Mouse (Mus musculus) stomach, embryonic 15.5 days (tissue): ENCODE data around the gene Trak1. TPM values are rescaled to one million over a fixed set of nuclear protein-coding genes. Genes with fewer than 3 reads are reported as not detected.
A peak's percentile ranks its signal among the peaks of the same experiment; 100 is the strongest.

Experiments used
- ATAC-seq: fragments of 200-750 bp; cut with Nextera tagmentation; 2 replicates; pipeline ENCODE4 v1.8.0; 2017; ENCODE audit warnings: low read depth, moderate number of reproducible peaks, moderate TSS enrichment; ENCODE audit not compliant: insufficient read depth, low FRiP score
- H3K27ac ChIP-seq: fragments of 300-500 bp; sonication (generic); 2 replicates; pipeline ENCODE4 v1.5.1; 2015; ENCODE audit warnings: mild to moderate bottlenecking, inconsistent platforms
- H3K27me3 ChIP-seq: fragments of 300-500 bp; sonication (generic); replicated peaks from 2 replicates; pipeline ENCODE4 v1.6.1; 2015; ENCODE audit warnings: inconsistent platforms
- H3K36me3 ChIP-seq: fragments of 300-500 bp; sonication (generic); 2 replicates; pipeline ENCODE4 v1.6.1; 2015; ENCODE audit warnings: inconsistent platforms
- H3K4me1 ChIP-seq: fragments of 300-500 bp; sonication (generic); 2 replicates; pipeline ENCODE4 v1.6.1; 2015; ENCODE audit warnings: inconsistent platforms
- H3K4me2 ChIP-seq: fragments of 300-500 bp; sonication (generic); 2 replicates; pipeline ENCODE4 v1.6.1; 2015; ENCODE audit warnings: mild to moderate bottlenecking, inconsistent platforms
- H3K4me3 ChIP-seq: fragments of 300-500 bp; sonication (generic); replicated peaks from 2 replicates; pipeline ENCODE4 v1.5.1; 2015; ENCODE audit warnings: inconsistent platforms
- H3K9ac ChIP-seq: fragments of 300-500 bp; sonication (generic); 2 replicates; pipeline ENCODE4 v1.6.1; 2015; ENCODE audit warnings: inconsistent platforms
- H3K9me3 ChIP-seq: fragments of 300-500 bp; sonication (generic); 2 replicates; pipeline ENCODE4 v1.6.1; 2016; ENCODE audit warnings: inconsistent platforms
- WGBS: fragments of 180-500 bp; shearing (Covaris S2); methylation state at CpG from one replicate; pipeline ENCODE4 v1.1.7; 2015; 5-methylcytosine and 5-hydroxymethylcytosine counted together
- polyA plus RNA-seq: library from polyadenylated mRNA; unstranded; fragments of >200 nt; fragmentation: Nextera tagmentation; extraction: Ambion mirVana; gene quantifications from 2 replicates; pipeline ENCODE4 v1.2.1, GENCODE M21; 2015

Trak1 gene
- polyA plus RNA-seq, 1 experiment from 2014 or later: 20.7 TPM

DNA sequence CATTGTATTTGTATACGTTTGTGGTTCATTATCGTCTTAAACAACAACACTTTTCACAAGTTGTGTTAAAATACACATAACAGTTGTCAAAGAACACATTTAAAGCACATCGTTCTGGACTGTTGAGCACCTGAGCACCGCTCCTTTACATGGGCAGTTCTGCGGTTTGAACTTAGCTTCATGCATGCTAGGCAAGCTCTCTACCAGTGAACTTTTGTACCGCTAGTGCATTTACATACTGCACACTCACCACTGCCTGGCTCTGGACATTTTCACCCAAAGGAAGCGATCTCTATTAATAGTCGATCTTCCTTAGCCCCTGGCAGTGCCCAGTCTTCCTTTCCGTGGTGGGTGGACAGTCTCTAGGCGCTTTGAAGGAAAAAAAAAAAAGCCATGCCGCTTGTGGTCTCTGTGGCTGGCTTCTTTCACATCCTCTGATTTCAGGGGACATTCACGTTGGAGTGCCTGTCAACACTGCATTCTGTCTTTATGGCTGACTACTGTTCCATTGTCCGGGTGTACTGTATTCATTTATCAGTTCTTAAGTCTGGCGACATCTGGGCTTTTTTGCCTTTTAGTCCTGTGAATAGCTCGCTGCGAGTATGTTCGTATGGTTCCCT lies 84.5 kb downstream of the Trak1 start:
- Histone ChIP-seq H3K9me3 (no peaks in the 10 kb centered on the region), H3K9ac (no peak overlapping the region), H3K27me3 (no peaks in the 10 kb centered on the region), H3K36me3 (no peaks in the 10 kb centered on the region), H3K27ac (no peak overlapping the region), H3K4me3 (no peak overlapping the region), H3K4me1 (0 out of 2 replicates have a peak, but pooled peaks cover 12% of the 10 kb centered on the region), H3K4me2 (no peak overlapping the region)
- 72% methylated on average over 17 of the region's 17 CpGs for WGBS
- ATAC-seq: no peak

DNA sequence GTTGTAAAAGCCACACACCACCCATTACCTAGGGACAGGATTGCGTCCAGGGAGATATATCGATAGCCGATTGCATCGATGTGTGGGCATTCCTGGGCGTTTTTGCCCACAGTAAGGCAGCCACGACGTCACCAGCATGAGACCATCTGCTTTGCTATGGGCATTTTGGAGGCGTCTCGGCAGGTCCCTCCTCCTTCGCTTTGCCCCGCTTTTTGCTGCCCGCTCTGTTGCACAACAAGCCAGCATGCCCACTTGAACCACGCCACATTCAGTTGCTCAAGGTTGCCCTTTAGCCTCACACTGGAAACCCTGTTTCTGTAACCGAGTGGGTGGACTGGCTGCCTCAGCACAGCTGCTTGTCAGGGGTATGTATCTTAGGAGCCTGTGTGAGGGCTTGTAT lies 85.3 kb downstream of the Trak1 start:
- WGBS: 88% methylated on average over 14 of the region's 14 CpGs
- Histone ChIP-seq H3K4me1 (0 out of 2 replicates have a peak, but pooled peaks cover 12% of the 10 kb centered on the region), H3K27me3 (no peaks in the 10 kb centered on the region), H3K4me2 (no peak overlapping the region), H3K9me3 (no peaks in the 10 kb centered on the region), H3K27ac (no peak overlapping the region), H3K9ac (no peak overlapping the region), H3K4me3 (no peak overlapping the region), H3K36me3 (no peaks in the 10 kb centered on the region)
- ATAC-seq: no peak

DNA sequence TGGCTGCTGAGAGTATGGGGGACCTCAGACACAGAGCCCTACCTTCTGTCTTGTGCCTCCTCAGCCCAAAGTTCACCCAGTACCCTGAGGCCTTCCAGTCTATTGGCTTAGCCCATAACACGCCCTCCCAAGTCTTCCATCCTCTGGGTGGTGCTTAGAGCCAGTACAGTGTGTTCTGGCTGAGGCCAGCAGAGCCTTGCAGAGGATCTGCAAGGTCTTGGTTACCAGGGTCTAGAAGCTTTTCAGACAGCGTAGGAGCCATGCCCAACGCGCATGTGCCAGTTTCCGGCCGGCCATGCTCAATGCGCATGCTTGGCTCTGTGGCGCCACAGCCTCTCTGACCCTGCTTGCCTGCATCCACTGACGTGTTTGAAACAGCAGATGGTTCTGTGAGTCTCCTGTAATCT lies 85.9 kb downstream of the Trak1 start:
- Histone ChIP-seq H3K27ac (no peak overlapping the region), H3K9ac (no peak overlapping the region)
- ATAC-seq: no peak

DNA sequence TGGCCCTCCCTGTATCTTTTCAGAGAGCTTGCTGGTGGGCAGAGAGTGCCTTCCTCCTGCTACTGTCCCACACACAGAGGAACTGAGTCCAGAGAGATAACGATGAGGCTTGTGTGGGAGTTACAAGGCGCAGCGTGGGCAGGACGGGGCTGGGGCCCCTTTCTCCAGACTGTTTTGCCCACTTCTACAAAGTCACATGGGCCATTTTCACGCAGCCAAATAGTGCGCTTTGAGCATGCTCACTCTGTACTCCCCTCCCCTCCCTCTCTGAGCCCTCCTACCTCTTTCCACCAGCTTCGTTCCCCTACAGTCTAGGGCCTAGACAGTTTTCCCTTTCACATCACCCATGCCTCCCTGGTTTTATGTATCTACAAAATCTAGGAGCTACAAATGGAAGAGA lies 87.3 kb downstream of the Trak1 start:
- Histone ChIP-seq H3K4me1 (peaks cover 12% of the 10 kb centered on the region; the same call in 1 of the 2 replicates), H3K4me3 (no peak overlapping the region), H3K9ac (no peak overlapping the region), H3K27ac (no peak overlapping the region), H3K27me3 (no peaks in the 10 kb centered on the region), H3K36me3 (no peaks in the 10 kb centered on the region), H3K9me3 (no peaks in the 10 kb centered on the region), H3K4me2 (no peak overlapping the region)
- WGBS: 70% methylated on average over 7 of the region's 7 CpGs
- ATAC-seq: no peak

More for the DNA sequence above, 85.9 kb downstream of the Trak1 start:
- no peaks in the 10 kb centered on the region for H3K36me3 ChIP-seq
- H3K27me3 ChIP-seq: no peaks in the 10 kb centered on the region
- no peak overlapping the region for H3K4me2 ChIP-seq
- peaks cover 12% of the 10 kb centered on the region; the same call in 1 of the 2 replicates for H3K4me1 ChIP-seq
- no peaks in the 10 kb centered on the region for H3K9me3 ChIP-seq
- WGBS: 83% methylated on average over 9 of the region's 9 CpGs
- H3K4me3 ChIP-seq: no peak overlapping the region

DNA sequence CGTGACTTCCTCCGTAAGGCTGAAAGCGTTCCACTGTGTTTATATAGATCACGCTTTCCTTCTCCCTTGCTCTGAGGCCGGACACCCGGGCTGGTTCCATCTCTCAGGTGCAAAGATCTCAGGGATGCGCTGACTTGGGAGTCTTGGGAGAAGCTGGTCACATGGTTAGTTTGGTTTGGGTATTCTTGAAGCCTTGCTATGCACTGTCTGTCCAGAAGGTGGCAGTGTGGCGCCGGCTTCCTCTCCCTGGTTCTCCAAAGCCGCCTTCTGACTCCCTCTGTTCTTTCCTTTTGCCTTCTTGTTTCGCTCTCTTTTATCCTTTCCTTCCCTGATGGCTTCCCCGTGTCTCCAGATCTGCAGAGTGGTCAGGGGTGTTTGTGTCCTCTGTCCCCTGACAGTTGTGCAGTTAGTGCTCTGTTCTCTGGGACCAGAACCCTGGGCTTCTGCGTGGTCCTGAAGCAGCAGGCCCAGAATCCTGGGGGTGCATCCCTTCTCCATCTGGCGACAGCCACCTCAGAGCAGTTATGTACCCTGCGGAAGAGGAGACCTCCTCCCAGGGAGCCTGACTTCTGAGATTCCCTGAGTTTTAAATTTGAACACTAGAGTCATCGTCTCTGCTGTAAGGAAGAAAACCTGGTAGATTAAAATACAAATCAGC lies 87.9 kb downstream of the Trak1 start:
- no peak overlapping the region for H3K4me2 ChIP-seq
- no peaks in the 10 kb centered on the region for H3K27me3 ChIP-seq
- no peak overlapping the region for H3K4me3 ChIP-seq
- H3K4me1 ChIP-seq: peaks cover 12% of the 10 kb centered on the region; the same call in 1 of the 2 replicates
- H3K36me3 ChIP-seq: no peaks in the 10 kb centered on the region
- no peak overlapping the region for H3K27ac ChIP-seq
- ATAC-seq: no peak
- H3K9ac ChIP-seq: no peak overlapping the region
- no peaks in the 10 kb centered on the region for H3K9me3 ChIP-seq
- WGBS: 36% methylated on average over 16 of the region's 16 CpGs

DNA sequence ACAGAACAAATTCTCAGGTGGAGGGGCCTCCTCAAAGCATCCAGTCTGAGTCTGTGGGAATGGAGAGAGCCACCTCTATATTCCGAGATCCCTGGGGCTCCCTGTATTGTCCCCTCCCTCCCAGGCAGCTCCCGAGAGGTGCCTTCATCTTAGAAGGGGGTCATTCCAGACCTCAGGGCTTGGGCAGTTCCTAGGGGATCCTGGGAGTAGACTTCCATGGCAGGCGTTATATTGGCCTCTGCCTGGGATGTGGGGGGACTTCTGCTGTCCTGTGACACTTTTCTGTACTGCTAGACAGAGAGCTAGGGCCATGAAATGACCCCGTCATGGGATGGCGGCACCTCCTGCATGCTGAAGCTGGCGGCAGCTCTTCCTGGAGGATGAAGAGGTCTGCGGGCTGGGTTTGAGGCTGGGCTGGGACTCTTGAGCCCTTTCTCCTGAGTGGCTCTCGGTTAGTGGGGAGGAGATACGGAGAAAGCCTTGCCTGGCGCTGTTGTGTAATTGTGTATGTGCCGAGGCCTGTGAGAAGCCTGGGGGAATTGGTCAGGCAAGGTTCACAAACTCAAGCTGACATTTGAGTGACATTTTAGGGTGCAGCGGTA lies 88.5 kb downstream of the Trak1 start:
- WGBS: 85% methylated on average over 12 of the region's 12 CpGs
- no peak overlapping the region for H3K27ac ChIP-seq

DNA sequence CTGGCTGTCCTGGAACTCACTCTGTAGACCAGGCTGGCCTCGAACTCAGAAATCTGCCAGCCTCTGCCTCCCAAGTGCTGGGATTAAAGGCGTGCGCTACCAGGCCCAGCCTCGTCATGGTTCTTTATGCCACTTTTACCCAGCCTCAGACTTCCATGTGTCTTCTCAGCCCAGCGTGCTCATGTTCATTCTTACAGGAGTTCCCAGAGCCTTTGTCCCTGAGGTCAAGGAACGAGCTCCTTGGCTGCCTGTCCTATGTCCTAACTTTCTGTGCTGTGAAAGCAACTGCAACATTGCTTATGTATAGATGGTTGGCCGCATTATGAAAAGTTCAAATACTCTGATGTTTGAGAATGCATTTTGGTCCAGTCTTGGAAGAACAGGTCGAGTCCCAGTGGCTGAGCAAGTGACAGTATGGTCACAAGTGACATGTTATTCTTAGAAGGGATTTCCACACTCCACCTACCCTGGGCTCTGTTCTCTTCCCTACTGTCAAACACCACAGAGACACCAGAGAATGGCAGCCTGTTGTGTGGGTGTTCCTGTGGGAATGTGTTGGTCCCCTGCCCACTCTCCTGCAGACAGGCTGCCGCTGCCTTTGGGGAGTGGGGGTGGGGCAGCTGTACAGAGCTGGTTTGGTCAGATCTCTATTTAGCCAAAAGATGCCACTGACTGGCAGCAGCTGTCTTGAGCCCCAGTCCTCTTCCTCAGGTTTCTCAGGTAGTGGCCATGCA lies 90.4 kb downstream of the Trak1 start:
- H3K4me1 ChIP-seq: peaks cover 9% of the 10 kb centered on the region; the same call in 1 of the 2 replicates
- H3K4me3 ChIP-seq: no peak overlapping the region
- H3K27ac ChIP-seq: no peak overlapping the region
- H3K4me2 ChIP-seq: no peak overlapping the region
- H3K36me3 ChIP-seq: no peaks in the 10 kb centered on the region
- WGBS: 73% methylated on average over 9 of the region's 9 CpGs
- H3K27me3 ChIP-seq: no peaks in the 10 kb centered on the region
- H3K9me3 ChIP-seq: no peaks in the 10 kb centered on the region
- ATAC-seq: no peak
- no peak overlapping the region for H3K9ac ChIP-seq

More for the DNA sequence above, 88.5 kb downstream of the Trak1 start:
- H3K4me3 ChIP-seq: no peak overlapping the region
- H3K36me3 ChIP-seq: no peaks in the 10 kb centered on the region
- no peak for ATAC-seq
- peaks cover 12% of the 10 kb centered on the region; the same call in 1 of the 2 replicates for H3K4me1 ChIP-seq
- no peak overlapping the region for H3K9ac ChIP-seq
- no peak overlapping the region for H3K4me2 ChIP-seq
- H3K9me3 ChIP-seq: no peaks in the 10 kb centered on the region
- H3K27me3 ChIP-seq: no peaks in the 10 kb centered on the region

DNA sequence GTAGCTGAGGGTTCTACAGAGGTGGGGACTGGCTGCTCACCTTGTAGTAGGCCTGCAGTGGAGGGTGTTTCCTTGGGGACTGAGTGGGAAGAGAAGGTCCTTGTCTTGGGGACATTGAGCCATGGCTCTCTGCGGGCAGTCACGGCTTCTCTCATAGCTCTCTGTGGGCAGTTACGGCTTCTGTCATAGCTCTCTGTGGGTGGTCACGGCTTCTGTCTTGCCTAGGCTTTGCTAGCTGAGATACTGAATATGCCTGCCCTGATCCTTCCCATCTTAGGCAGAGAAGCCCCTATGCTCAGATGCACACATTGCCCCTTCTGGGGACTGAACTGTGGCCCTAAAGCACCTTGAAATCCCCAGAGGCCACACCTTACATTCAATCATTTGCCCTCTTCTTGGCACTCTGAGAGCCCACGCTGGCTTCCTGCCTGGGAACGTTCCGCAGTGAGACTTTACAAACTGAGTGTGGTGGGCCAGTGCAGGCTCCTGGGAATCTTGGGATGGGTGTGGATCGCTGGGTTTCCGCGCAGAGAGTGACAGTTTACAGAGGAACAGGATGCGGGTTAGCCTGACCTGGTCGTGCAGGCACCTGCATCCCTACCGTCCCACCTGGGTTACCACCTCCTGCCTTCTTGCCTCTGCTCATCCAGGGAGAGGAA lies 91.1 kb downstream of the Trak1 start:
- peaks cover 5% of the 10 kb centered on the region; the same call in 1 of the 2 replicates for H3K4me1 ChIP-seq
- H3K4me3 ChIP-seq: no peak overlapping the region
- 60% methylated on average over 13 of the region's 13 CpGs for WGBS
- no peaks in the 10 kb centered on the region for H3K36me3 ChIP-seq
- H3K9me3 ChIP-seq: no peaks in the 10 kb centered on the region
- no peak overlapping the region for H3K27ac ChIP-seq
- no peak overlapping the region for H3K9ac ChIP-seq
- H3K27me3 ChIP-seq: no peaks in the 10 kb centered on the region
- no peak for ATAC-seq
- no peak overlapping the region for H3K4me2 ChIP-seq

DNA sequence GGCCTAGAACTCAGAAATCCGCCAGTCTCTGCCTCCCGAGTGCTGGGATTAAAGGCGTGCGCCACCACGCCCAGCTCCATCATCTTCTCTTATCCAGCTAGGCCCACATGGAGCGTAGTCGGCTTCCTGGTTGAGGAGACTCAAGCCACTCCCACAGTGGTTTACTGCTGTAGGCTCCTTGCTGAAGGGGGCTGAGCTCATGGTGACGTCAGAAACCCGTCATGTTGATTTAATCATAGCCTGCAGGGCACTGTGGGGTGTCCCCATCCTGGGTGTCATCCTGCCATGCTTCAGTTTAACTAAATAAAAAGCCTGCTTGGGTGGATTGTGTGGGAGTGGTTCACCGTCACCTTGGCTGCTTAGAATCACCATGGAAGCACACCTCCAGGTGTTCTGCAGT lies 92.0 kb downstream of the Trak1 start:
- H3K36me3 ChIP-seq: no peaks in the 10 kb centered on the region
- H3K27me3 ChIP-seq: no peaks in the 10 kb centered on the region
- peaks cover 5% of the 10 kb centered on the region; the same call in 1 of the 2 replicates for H3K4me1 ChIP-seq
- H3K27ac ChIP-seq: no peak overlapping the region
- H3K4me3 ChIP-seq: no peak overlapping the region
- 84% methylated on average over 10 of the region's 10 CpGs for WGBS
- no peak overlapping the region for H3K9ac ChIP-seq
- no peak; the same call in 1 of the 2 replicates for ATAC-seq
- no peaks in the 10 kb centered on the region for H3K9me3 ChIP-seq
- no peak overlapping the region for H3K4me2 ChIP-seq

DNA sequence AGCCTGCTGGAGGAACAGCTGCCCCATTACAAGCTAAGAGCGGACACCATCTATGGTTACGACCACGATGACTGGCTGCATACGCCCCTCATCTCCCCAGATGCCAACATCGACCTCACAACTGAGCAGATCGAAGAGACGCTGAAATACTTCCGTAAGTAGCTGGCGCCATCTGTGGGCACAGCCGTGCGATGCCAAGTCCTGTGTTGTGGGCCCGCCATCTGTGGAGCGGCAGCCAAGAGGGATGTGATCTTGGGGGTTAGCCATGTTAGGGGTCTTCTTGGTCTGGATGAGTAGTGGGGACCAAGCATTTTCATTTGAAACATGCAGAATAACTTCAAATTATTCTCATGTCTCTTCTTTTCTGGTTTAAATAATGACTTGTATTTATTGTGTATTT lies 94.6 kb downstream of the Trak1 start:
- Histone ChIP-seq H3K27me3 (no peaks in the 10 kb centered on the region), H3K9ac (no peak overlapping the region), H3K4me2 (no peak overlapping the region), H3K9me3 (no peaks in the 10 kb centered on the region), H3K4me3 (no peak overlapping the region), H3K4me1 (peaks cover 3% of the 10 kb centered on the region; the same call in 1 of the 2 replicates), H3K27ac (no peak overlapping the region), H3K36me3 (no peaks in the 10 kb centered on the region)
- WGBS: 90% methylated on average over 13 of the region's 13 CpGs
- ATAC-seq: no peak

DNA sequence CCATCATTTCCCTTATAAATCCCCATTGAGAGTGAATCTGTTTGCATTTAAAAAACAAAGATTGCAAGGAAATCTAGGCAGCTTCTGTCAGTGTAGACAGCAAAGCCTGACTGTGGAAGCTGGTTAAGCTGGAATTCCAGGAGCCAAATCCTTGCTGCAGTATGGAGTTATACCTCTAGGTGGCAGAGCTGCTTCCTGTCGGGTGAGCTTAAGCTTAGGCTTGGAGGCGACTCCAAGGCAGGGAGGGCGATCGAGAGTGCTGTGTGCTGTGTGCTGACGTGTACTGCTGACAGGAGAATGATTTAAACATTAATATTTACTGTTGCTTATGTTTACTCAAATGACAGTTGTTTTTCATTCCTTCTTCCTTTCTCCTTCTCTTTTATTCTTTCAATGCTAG lies 95.1 kb downstream of the Trak1 start:
- Histone ChIP-seq H3K9ac (no peak overlapping the region), H3K27me3 (no peaks in the 10 kb centered on the region), H3K4me3 (no peak overlapping the region), H3K36me3 (no peaks in the 10 kb centered on the region), H3K4me2 (no peak overlapping the region), H3K4me1 (peaks cover 3% of the 10 kb centered on the region; the same call in 1 of the 2 replicates), H3K9me3 (no peaks in the 10 kb centered on the region), H3K27ac (no peak overlapping the region)
- WGBS: 42% methylated on average over 5 of the region's 5 CpGs
- ATAC-seq: peak; percentile 24; the same call in 1 of the 2 replicates
